Mouse (Mus musculus) adrenal gland, adult 18-20 months (tissue): ENCODE data around the gene Qsox2. TPM values are rescaled to one million over a fixed set of nuclear protein-coding genes. Genes with fewer than 3 reads are reported as not detected.

Source experiments
- DNase-seq, 2 experiments: peaks; one replicate each; pipeline ENCODE4 v3.0.0; 2021 to 2022; ENCODE audit warnings: low spot score in 2 of 2
- long read RNA-seq, 2 experiments: library from polyadenylated mRNA; stranded (forward); transcript quantifications; one replicate each; pipeline ENCODE4 v2.0.0; 2021
- total RNA-seq, 2 experiments: library from RNA; stranded (reverse); gene quantifications; 1 replicate in 1 of 2; 2 replicates in 1 of 2; pipeline ENCODE4 v1.2.3; 2021

Gene Qsox2
- total RNA-seq: 10 to 100 TPM; 16.0 to 17.9 TPM
- long read RNA-seq, experiment 1, partial matches to known transcripts: 13 of 22 reads
- long read RNA-seq, experiment 1, other reads (novel, unspliced or antisense): 5 of 22 reads
- long read RNA-seq, experiment 2, transcript Qsox2-201 (13 exons, 2,559 nt): major isoform, 20 of 52 reads
- long read RNA-seq, experiment 2, partial matches to known transcripts: 29 of 52 reads
- long read RNA-seq, experiment 2, other reads (novel, unspliced or antisense): 3 of 52 reads

GRCm38 (mm10) chr2:26237290-26237782 lies at the start of gene Qsox2:
TSS of gene Qsox2 (minus strand) at chr2:26237525.
- peak; percentile 83 to 88 for DNase-seq

- no peak for DNase-seq
Observed at GRCm38 (mm10) chr2:26286391-26286790, 49.1 kb upstream of the Qsox2 start.

- no peak for DNase-seq
Observed at GRCm38 (mm10) chr2:26285804-26286203, 48.5 kb upstream of the Qsox2 start.

GRCm38 (mm10) chr2:26280594-26280993 lies 43.3 kb upstream of the Qsox2 start:
- no peak for DNase-seq

GRCm38 (mm10) chr2:26279712-26280111 lies 42.4 kb upstream of the Qsox2 start:
- no peak for DNase-seq

GRCm38 (mm10) chr2:26273611-26274010 lies 36.3 kb upstream of the Qsox2 start:
- DNase-seq: peak; percentile 36 to 58

- peak in 1 of 2 experiments; percentile 34 for DNase-seq
Observed at GRCm38 (mm10) chr2:26268216-26268615, 30.9 kb upstream of the Qsox2 start.

GRCm38 (mm10) chr2:26266066-26266742 lies 28.9 kb upstream of the Qsox2 start:
- no peak for DNase-seq

- no peak for DNase-seq
Observed at GRCm38 (mm10) chr2:26265095-26265494, 27.8 kb upstream of the Qsox2 start.

GRCm38 (mm10) chr2:26264646-26265045 lies 27.3 kb upstream of the Qsox2 start:
- DNase-seq: no peak

GRCm38 (mm10) chr2:26257315-26258096 lies 20.2 kb upstream of the Qsox2 start:
- DNase-seq: no peak

GRCm38 (mm10) chr2:26254816-26255215 lies 17.5 kb upstream of the Qsox2 start:
- DNase-seq: no peak

GRCm38 (mm10) chr2:26252514-26253206 lies 15.3 kb upstream of the Qsox2 start:
- DNase-seq: no peak

- DNase-seq: no peak
Observed at GRCm38 (mm10) chr2:26247531-26247930, 10.2 kb upstream of the Qsox2 start.

- no peak for DNase-seq
Observed at GRCm38 (mm10) chr2:26240841-26241240, 3.5 kb upstream of the Qsox2 start.

- no peak for DNase-seq
Observed at GRCm38 (mm10) chr2:26240330-26240729, 3.0 kb upstream of the Qsox2 start.

- DNase-seq: no peak
Observed at GRCm38 (mm10) chr2:26236681-26237289, 540 bp downstream of the Qsox2 start.

GRCm38 (mm10) chr2:26234771-26235170 lies 2.6 kb downstream of the Qsox2 start:
- no peak for DNase-seq

- DNase-seq: no peak
Observed at GRCm38 (mm10) chr2:26234253-26234652, 3.1 kb downstream of the Qsox2 start.

- no peak for DNase-seq
Observed at GRCm38 (mm10) chr2:26231366-26231765, 6.0 kb downstream of the Qsox2 start.

GRCm38 (mm10) chr2:26230253-26230652 lies 7.1 kb downstream of the Qsox2 start:
- no peak for DNase-seq
